Mouse (Mus musculus): ENCODE measurements around the gene Mrpl40. TPM values are rescaled to one million over a fixed set of nuclear protein-coding genes. Genes with fewer than 3 reads are reported as not detected.
A peak's percentile ranks its signal among the peaks of the same experiment; 100 is the strongest.

Gene Mrpl40
- total RNA-seq, 2 experiments from 2014 or later, result 38.2 to 39.5 TPM

- no peak for DNase-seq (ENCODE audit: low spot score in 2 of 2)
Measured at GRCm38 (mm10) chr16:18833486-18833885, 43.2 kb downstream of the Mrpl40 start.

- no peak for DNase-seq (ENCODE audit: low spot score in 2 of 2)
Measured at GRCm38 (mm10) chr16:18829102-18829501, 47.6 kb downstream of the Mrpl40 start.

- DNase-seq (ENCODE audit: low spot score in 2 of 2), result no peak
Measured at GRCm38 (mm10) chr16:18828630-18829029, 48.0 kb downstream of the Mrpl40 start.

GRCm38 (mm10) chr16:18822925-18823324 lies 53.7 kb downstream of the Mrpl40 start:
- DNase-seq (ENCODE audit: low spot score in 2 of 2), result peak in 1 of 2 experiments; percentile 64

- DNase-seq (ENCODE audit: low spot score in 2 of 2), result no peak
Measured at GRCm38 (mm10) chr16:18822356-18822755, 54.3 kb downstream of the Mrpl40 start.

Other genes starting within 250 kb of the Mrpl40 start
- 100 to 1,000 TPM; 605 to 622 TPM for gene Sept5, start 246.9 kb downstream of the Mrpl40 start, total RNA-seq (2021)
- gene Cldn5, start 100.0 kb downstream of the Mrpl40 start, total RNA-seq (2021), result 10 to 100 TPM; 68.5 to 73.4 TPM
- gene Ufd1, start 65.1 kb downstream of the Mrpl40 start, total RNA-seq (2021), result 100 to 1,000 TPM; 102 to 103 TPM
- 1 to 10 TPM; 2.6 to 4.2 TPM for gene Cdc45, start 64.9 kb downstream of the Mrpl40 start, total RNA-seq (2021)
- 10 to 100 TPM; 22.2 to 27.7 TPM for gene 2510002D24Rik, start 40.3 kb downstream of the Mrpl40 start, total RNA-seq (2021)
- 10 to 100 TPM in 1 of 2 experiments, 1 to 10 TPM in 1; 2.3 to 10.3 TPM for gene Gm28539, start 40.3 kb downstream of the Mrpl40 start, total RNA-seq (2021)
- 10 to 100 TPM; 74.3 to 83.3 TPM for gene Hira, start 175 bp upstream of the Mrpl40 start, total RNA-seq (2021)